Mouse (Mus musculus) embryonic fibroblast, embryonic 13.5 days (primary cell): ENCODE measurements around the gene Gm49333.

ENCODE experiments used
- CTCF ChIP-seq: IDR thresholded peaks from 2 replicates; pipeline ENCODE4 v1.5.1; 2011; ENCODE audit warnings: mild to moderate bottlenecking, control low read depth, low read length, moderate library complexity, borderline replicate concordance; ENCODE audit not compliant: insufficient read depth
- POLR2A ChIP-seq: IDR thresholded peaks from 2 replicates; pipeline ENCODE4 v1.6.1; 2011; ENCODE audit warnings: low read depth, mild to moderate bottlenecking, control low read depth, low read length, moderate library complexity

GRCm38 (mm10) chr16:20677380-20677779 is 66.0 kb downstream of the Gm49333 start:
- TF ChIP-seq CTCF: no peak
- TF ChIP-seq POLR2A: no peak
